Mouse (Mus musculus) megakaryocyte, embryonic 14.5 days (primary cell): ENCODE measurements around the gene Dnttip2.

Source experiments
- FLI1 ChIP-seq: IDR thresholded peaks from 2 replicates; pipeline ENCODE4 v1.6.1; 2012; ENCODE audit warnings: low read length, inconsistent platforms, mixed read lengths
- GATA1 ChIP-seq: IDR thresholded peaks from 3 replicates; pipeline ENCODE4 v1.6.1; 2012; ENCODE audit warnings: mixed read lengths, low read length, inconsistent platforms, borderline replicate concordance

DNA sequence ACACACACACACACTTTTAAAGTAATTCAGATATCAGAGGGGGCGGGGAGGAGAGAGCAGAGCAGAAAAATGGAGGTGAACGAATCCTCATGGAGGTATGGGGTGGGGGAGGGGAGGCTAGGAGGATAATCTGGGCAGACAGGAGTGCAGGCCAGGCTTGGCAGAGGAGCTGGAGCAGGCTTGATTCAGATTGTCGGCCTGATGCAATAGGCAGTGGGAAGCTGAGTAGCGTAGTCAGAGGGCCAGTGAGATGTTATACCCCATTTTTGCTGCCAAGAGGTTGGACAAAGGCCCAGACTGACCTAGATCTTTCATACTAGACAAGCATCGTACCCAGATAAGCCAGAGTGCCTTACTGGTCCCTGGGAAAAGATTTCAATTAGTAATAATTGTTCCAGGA is 22.8 kb downstream of the Dnttip2 start:
- TF ChIP-seq GATA1 (no peak), FLI1 (no peak)
